Mouse (Mus musculus) mesoderm, embryonic 11.5 days (tissue): ENCODE results near the gene Selenbp2.
"Not testable (repeated sequence)": the region's sequence is repeated elsewhere in the genome, so short reads cannot be mapped to it uniquely, and the experiment has no call there.

ENCODE experiments used
- DNase-seq: peaks from one replicate; pipeline ENCODE4 v3.0.0-alpha.2; 2012; ENCODE audit warnings: low read depth, low spot score

Gene Selenbp2

DNA sequence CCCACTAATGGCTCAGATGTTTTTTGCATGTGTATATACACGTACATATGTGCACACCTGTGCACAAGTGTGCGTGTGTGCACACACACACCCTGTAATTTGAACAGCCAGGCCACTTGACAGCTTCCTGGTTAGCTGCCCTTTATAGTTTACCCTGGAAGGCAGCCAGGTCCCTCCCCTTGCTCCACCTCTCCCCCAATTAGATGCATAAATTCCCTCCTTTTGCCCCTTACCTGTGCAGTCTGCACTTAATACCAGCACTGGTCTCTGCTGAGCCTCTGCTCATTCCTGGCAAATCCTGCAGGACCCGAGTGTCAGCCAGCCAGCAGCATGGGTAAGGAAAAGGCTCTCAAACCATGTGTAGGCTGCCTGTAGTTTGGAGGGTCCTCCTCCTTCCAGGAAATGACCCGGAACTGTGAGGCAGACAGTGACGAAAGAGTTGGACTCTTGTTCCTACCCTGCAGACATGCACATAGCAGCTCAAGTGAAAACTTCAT lies at the start of gene Selenbp2:
Gene Selenbp2, plus strand, starts transcription at position 228 of the 497 bp plus-strand sequence.
- DNase-seq: no peak

GRCm38 (mm10) chr3:94648755-94649590 lies 44.4 kb upstream of the Selenbp2 start:
- peak; percentile 5 for DNase-seq

- DNase-seq: no peak
Measured at GRCm38 (mm10) chr3:94650409-94650808, 42.9 kb upstream of the Selenbp2 start.

- not testable (repeated sequence) for DNase-seq
Measured at GRCm38 (mm10) chr3:94653967-94654366, 39.4 kb upstream of the Selenbp2 start.

GRCm38 (mm10) chr3:94657852-94658739 lies 35.3 kb upstream of the Selenbp2 start:
- DNase-seq: peak; percentile 6

DNA sequence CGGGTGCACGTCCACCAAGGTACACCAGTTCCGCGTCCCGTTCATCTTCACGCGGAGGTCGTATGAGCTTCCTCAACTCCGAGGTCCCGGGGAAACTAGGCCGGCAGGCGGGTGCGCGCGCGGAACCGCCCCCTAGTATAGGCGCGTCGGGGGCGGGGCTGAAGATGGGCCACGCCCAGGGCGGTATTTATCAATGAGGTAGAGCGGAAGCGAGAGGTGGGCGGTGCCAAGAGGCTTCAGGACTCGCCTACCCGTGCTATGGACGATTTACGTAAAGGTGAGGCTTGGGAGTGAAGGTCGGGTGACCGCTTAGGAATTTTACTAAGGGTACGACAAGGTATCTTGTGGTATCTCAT lies 34.6 kb upstream of the Selenbp2 start, which contains the start of gene Tuft1:
Gene Tuft1, minus strand, starts transcription at position 133 of the 356 bp plus-strand sequence.
- DNase-seq: not testable (repeated sequence)

DNA sequence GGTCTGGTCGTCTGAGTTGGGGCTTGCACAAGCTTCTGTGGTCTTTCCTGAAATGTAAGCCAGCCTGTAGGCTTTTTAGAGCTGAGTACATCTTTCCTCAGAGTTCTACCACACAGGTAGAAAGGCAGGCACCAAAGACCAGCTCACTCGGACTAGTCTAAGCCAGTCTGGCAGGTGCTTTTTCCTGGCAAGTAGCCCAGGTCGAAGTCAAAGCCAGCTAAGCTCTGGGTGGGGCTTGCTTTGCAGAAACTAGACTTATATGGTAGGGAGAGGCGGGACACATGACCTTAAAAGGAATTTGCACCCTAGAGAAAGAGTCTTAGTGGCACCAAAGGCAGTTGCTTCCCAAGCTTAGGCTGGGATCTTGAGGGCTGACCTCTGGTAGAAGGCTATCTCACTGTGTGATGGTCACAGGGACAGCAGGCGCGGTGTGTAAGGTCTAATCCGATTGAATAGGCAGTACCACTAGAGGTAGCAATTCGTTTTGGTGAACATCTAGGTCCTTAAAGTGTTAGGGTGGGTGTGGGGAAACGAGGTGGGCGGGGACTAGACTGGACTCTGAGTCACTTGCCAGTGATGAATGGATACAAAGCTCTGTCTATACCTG lies 34.1 kb upstream of the Selenbp2 start:
- DNase-seq: not testable (repeated sequence)

DNA sequence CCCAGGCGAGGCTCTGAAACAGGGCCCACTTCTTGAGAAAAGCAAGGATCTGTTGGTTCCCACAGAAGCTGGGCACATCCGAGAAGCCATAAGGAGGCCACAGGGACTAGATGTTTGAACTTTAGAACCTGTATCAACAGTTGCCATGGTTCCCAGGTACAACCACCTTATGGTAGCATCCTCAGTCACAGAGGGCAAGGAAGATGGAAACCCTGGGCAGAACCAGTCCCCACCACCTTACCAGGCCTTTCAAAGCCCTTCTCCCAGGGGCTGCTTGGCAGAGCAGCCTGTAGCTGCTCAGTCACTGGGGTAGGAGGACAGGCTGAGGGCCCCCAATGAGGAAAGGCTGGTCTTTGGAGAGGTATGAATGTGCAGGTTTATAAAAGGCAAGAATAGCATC lies 32.5 kb upstream of the Selenbp2 start:
- not testable (repeated sequence) for DNase-seq

DNA sequence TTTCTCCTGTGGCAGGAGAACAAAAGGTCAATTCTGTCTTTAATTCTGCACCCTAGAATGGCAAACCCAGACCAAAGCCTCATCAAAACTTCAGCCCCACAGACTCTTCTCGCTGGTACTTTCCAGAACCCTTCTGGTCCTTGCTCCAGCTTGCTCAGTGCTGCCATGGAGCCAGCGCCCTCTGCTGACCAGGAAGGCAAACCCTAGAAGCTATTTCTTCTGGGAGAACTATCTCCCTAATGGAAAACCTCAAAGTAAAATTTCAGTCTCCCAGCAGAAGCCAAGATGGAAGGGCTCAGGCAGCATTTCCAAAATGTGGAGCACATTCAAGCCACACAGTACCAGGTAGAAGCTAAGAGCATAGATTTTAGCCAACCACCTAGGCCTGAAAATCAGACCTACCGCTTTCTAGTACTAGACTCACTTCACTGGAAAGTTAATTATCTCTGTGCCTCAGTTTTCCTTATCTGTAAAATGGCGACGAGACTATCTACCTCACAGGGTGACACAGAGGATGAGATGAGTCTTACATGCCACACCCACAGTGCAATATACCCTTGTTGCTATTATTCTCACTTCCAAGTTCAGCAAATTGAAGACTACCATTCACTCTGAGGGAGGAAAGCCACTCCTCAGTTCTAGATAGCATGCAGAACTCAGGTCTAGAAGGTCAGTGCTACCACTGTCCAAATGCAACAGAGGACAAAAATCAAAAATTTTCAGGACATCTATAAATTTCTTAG lies 28.1 kb upstream of the Selenbp2 start:
- DNase-seq: not testable (repeated sequence)

GRCm38 (mm10) chr3:94665896-94666295 lies 27.5 kb upstream of the Selenbp2 start:
- not testable (repeated sequence) for DNase-seq

- DNase-seq: not testable (repeated sequence)
Measured at GRCm38 (mm10) chr3:94675101-94675500, 18.3 kb upstream of the Selenbp2 start.

GRCm38 (mm10) chr3:94679351-94679841 lies 14.0 kb upstream of the Selenbp2 start:
- no peak for DNase-seq

GRCm38 (mm10) chr3:94680032-94680431 lies 13.3 kb upstream of the Selenbp2 start:
- DNase-seq: not testable (repeated sequence)

- no peak for DNase-seq
Measured at GRCm38 (mm10) chr3:94680783-94681182, 12.6 kb upstream of the Selenbp2 start.

DNA sequence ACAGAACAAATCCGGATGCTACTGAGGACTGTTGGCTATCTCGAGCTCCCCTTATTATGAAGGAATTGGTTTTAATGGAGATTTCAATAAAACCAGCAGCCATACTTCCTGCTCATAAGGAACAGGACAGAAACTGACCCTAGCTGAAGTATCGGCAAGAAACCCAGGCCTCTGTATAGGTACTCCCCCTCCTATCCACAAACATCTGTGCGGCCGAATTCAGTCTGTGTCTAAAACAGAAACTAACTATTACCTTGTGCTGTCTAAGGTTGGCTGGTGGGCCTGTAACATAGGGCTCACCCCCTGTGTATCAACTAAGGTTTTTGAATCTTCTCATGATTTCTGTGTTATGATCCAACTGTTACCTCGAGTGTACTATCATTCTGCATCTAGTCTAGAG lies 9.7 kb upstream of the Selenbp2 start:
- no peak for DNase-seq

DNA sequence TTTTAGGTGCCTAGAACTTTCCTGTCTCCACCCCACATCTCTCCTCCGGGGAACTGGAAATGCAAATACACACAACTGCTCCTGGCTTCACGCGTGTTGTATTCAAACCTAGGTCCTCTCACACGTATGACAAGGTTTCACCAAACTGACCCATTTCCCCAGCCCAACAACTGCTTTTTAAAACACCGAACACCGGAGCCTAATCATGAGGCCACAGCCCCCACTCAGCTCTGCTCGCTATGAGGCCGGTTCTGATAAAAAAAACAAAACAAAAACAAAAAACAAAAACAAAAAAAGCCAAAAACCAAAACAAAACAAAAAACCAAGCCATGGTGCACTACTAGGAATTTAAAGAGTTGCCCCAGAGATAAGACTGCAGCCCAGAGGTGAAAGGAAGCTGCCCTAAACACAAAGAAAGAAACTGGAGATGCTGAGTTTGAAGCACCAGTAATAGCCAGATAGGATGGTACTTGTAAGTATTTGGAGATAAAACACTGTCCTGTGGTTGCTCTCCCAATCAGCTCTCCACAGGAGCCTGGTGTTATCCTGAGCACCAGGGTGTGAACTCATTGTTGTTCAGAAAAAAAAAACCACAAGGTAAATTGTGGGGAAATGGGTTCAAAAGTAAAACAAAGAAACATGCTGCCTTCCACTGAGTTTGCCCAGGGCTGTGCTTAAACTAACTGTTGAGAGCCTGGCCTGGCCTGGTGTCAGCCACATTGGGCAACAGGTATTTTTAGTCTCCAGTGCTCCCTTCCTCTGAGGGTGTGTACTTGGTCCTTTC lies 7.2 kb upstream of the Selenbp2 start:
- not testable (repeated sequence) for DNase-seq

- not testable (repeated sequence) for DNase-seq
Measured at GRCm38 (mm10) chr3:94688698-94689097, 4.7 kb upstream of the Selenbp2 start.

DNA sequence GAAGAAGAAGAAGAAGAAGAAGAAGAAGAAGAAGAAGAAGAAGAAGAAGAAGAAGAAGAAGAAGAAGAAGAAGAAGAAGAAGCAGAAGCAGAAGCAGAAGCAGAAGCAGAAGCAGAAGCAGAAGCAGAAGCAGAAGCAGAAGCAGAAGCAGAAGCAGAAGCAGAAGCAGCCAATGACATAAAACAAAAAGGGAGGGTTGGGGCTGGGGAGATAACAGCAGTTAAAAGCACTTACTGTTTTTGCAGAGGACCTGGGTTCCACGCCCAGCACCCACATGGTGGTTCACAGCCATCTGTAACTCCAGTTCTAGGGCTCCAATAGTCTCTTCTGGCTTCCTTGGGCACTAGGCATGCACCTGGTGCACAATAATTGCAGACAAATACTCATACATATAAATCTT lies 4.2 kb upstream of the Selenbp2 start:
- DNase-seq: not testable (repeated sequence)

DNA sequence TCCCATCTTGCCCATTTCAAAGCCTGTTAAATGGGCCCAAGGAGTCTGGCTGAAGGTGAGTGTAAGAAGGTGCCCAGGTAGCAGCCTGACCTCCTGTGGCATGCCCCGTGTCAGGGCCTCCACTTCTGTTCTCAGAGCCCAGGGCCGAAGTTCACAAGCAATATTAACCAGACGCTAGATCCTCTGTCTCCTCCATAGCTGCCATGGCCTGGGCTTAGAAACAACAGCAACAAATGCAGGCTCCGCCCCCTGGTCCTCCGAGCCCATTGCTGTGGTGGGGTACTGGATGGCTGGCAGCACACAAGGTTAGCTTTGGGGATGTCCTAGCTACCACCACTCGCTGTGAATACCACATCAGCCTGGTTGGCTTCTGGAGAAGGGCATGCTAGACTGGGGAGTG lies 3.2 kb upstream of the Selenbp2 start:
- not testable (repeated sequence) for DNase-seq
